Mouse (Mus musculus) lung, postnatal 10 days (tissue): ENCODE measurements at regions not wholly inside any gene's neighbourhood (a gene's known extent, or its start where the extent isn't known, plus 50 kb on each side); places are given as distances from the start of the nearest gene placed in this dataset.

Experiments used
- DNase-seq: peaks from one replicate; pipeline ENCODE4 v3.0.0; 2021

GRCm38 (mm10) chr15:93690011-93690410 is 94.3 kb upstream of the Prickle1 start:
- no peak for DNase-seq

- DNase-seq, result no peak
Measured at GRCm38 (mm10) chr15:93686385-93686784, 90.7 kb upstream of the Prickle1 start.

GRCm38 (mm10) chr15:93681602-93682001 is 85.9 kb upstream of the Prickle1 start:
- DNase-seq, result no peak

GRCm38 (mm10) chr15:93675624-93676023 is 79.9 kb upstream of the Prickle1 start:
- DNase-seq, result no peak

GRCm38 (mm10) chr15:93673976-93674375 is 78.3 kb upstream of the Prickle1 start:
- DNase-seq, result no peak

GRCm38 (mm10) chr15:93663876-93664275 is 68.2 kb upstream of the Prickle1 start:
- no peak for DNase-seq

GRCm38 (mm10) chr15:93662601-93663000 is 66.9 kb upstream of the Prickle1 start:
- no peak for DNase-seq

- DNase-seq, result no peak
Measured at GRCm38 (mm10) chr15:93661801-93662200, 66.1 kb upstream of the Prickle1 start.

- no peak for DNase-seq
Measured at GRCm38 (mm10) chr15:93660952-93661648, 65.4 kb upstream of the Prickle1 start.

- no peak for DNase-seq
Measured at GRCm38 (mm10) chr15:93657171-93657570, 61.5 kb upstream of the Prickle1 start.

- DNase-seq, result no peak
Measured at GRCm38 (mm10) chr15:93656713-93657112, 61.0 kb upstream of the Prickle1 start.

- DNase-seq, result no peak
Measured at GRCm38 (mm10) chr15:93655743-93656142, 60.1 kb upstream of the Prickle1 start.

GRCm38 (mm10) chr15:93655243-93655642 is 59.6 kb upstream of the Prickle1 start:
- DNase-seq, result no peak

GRCm38 (mm10) chr15:93653378-93653777 is 57.7 kb upstream of the Prickle1 start:
- DNase-seq, result no peak

GRCm38 (mm10) chr15:93650981-93651757 is 55.5 kb upstream of the Prickle1 start:
- no peak for DNase-seq

- no peak for DNase-seq
Measured at GRCm38 (mm10) chr15:93650009-93650522, 54.4 kb upstream of the Prickle1 start.

GRCm38 (mm10) chr15:93648646-93649045 is 53.0 kb upstream of the Prickle1 start:
- DNase-seq, result no peak

- no peak for DNase-seq
Measured at GRCm38 (mm10) chr15:93646820-93647219, 51.1 kb upstream of the Prickle1 start.

GRCm38 (mm10) chr15:93645950-93646349 is 50.3 kb upstream of the Prickle1 start:
- no peak for DNase-seq
